Mouse (Mus musculus) frontal cortex, postnatal 10 days (tissue): Measurements from ENCODE around the gene Tbxa2r.

Source experiments
- DNase-seq, 2 experiments: peaks; one replicate each; pipeline ENCODE4 v3.0.0; 2022; ENCODE audit warnings: low spot score in 2 of 2, mixed read lengths in 1 of 2

Gene Tbxa2r

GRCm38 (mm10) chr10:81365672-81366476 lies 37.3 kb downstream of the Tbxa2r start, which contains the start of gene 4930404N11Rik:
Gene 4930404N11Rik (minus strand): TSS chr10:81365816.
- no peak for DNase-seq

GRCm38 (mm10) chr10:81366477-81367206 lies 38.1 kb downstream of the Tbxa2r start:
- no peak for DNase-seq

GRCm38 (mm10) chr10:81367207-81367495 lies 38.6 kb downstream of the Tbxa2r start:
- no peak for DNase-seq

DNA sequence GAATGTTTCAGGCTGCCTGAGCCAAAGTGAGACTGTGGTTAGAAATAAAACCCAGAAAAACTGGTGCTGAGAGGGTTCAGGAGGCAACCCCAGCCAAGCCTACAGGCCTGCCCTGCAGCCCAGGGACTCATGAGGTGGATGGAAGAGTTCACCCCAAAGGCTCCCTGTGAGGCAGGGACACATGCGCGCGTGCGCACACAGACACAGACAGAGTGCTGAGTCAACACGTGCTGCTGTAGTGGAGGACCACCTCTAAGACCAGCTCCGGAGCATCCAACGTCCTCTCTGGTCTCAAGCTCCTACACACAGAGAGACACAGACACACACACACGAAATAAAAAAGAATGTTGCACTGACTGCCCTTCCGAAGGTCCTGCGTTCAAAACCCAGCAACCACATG lies 46.8 kb downstream of the Tbxa2r start:
- DNase-seq = no peak

DNA sequence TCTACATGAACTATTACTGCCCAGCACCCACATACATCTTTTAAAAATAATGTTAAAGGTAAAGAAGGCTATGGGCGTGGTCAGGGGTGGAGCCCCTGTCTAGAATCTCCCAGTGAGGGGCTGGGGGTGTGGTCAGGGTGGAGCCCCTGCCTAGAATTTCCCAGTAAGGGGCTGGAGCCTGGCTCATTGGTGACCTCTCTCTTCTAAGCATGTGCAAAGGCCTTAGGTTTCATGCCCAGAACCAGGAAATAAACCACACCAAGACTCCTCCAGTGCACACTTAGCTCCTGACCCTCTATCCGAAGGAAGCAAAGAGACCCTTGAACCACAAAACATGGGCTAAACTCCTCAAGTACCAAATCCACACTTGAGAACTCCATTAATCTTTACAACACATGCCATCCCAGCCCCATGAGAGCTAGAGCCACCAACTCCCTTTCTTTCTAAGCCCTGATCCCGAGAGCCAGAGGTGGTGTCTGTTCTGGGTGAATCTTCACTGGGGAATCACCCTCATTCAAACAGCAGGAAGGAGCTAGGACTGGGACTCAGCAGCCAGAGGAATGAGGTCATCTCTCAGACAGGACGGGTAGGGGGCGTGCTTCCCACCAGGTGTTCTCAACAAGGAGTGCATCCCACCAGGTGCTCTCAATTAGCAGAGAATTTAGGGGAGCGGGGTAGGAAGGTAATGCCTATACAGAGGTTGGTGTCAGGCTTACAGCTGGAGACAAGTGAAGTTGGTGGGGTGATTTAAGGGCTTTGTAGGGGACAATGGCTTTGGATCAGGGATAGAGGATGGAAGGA lies 48.2 kb downstream of the Tbxa2r start:
- no peak for DNase-seq

DNA sequence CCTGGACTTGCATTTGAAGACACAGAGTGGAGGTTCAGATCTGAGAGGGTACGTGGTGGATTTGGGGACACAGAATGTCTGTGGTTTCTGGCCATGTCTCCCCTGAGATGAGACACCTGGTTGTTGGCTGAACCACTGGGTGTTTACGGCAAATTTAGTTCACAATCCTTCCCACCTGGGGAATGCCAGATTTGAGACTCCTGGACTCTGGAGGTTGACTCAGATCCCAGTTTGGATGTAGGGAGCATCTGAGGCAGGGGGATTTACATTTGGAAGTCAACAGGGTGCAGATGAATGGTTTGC lies 48.8 kb downstream of the Tbxa2r start:
- no peak for DNase-seq

- DNase-seq = no peak
These were observed 49.4 kb downstream of the Tbxa2r start, which contains the start of gene Fzr1 for GRCm38 (mm10) chr10:81377793-81378552. Gene Fzr1 (minus strand): TSS chr10:81378516.

DNA sequence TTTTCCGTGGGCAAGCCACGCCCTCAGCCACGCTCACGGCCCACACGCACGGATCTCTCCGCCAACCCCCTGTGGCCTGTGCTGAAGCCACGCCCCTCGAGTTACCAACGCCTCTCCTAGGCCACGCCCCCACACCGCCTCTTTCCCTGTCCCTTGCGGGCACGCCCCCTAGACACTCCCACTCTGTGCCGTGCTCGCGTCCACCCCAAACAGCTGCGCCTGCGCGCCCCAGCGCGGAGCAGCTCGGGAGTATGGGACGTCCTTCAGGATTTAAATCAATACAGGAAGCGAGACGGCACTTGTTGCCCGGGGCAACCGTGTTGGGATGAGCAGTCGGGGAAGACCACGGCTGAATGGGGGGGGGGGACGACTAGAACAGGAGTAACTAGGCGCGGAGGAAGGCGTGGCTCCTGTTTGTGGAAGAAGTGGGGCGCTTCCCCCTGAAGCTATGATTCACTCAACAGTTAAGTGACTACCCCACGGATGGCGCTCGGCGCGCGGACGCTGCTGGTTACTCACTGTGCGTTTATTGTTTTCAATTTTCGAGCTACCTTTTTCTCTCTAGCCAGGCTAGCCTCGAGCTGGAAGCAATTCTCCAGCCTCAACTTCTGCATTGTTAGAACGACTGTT lies 50.1 kb downstream of the Tbxa2r start:
- DNase-seq = peak; percentile 100

- DNase-seq = no peak
These were observed 50.6 kb downstream of the Tbxa2r start for GRCm38 (mm10) chr10:81379183-81379553.

DNA sequence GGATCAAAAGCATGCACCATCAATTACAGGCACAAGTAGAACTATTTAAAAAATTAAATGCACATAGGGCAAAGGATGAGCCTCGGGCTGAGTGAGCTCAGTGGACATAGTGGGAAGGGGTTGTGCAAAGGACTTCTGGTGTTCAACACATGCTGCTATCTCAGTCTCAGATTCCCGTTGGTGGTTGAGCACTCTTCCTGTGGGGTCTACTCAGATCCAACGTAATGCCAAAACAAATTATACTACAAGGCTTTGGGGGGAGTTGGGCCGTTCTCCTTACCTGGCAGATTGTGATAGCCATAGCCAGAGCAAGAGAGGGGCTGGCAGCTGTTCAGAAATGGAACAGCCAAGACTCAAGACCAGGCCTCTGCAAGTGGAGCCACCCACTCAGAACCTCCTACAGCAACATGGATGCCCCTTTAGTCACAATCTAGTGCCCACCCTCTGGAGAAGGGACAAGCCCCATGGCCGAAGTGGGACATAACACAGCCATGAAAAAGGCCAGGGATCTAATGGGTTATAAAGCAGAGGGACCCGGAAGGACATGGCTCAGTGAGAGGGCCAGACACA lies 51.4 kb downstream of the Tbxa2r start:
- no peak for DNase-seq

- DNase-seq = no peak
These were observed 53.5 kb downstream of the Tbxa2r start for GRCm38 (mm10) chr10:81382039-81382438.

DNA sequence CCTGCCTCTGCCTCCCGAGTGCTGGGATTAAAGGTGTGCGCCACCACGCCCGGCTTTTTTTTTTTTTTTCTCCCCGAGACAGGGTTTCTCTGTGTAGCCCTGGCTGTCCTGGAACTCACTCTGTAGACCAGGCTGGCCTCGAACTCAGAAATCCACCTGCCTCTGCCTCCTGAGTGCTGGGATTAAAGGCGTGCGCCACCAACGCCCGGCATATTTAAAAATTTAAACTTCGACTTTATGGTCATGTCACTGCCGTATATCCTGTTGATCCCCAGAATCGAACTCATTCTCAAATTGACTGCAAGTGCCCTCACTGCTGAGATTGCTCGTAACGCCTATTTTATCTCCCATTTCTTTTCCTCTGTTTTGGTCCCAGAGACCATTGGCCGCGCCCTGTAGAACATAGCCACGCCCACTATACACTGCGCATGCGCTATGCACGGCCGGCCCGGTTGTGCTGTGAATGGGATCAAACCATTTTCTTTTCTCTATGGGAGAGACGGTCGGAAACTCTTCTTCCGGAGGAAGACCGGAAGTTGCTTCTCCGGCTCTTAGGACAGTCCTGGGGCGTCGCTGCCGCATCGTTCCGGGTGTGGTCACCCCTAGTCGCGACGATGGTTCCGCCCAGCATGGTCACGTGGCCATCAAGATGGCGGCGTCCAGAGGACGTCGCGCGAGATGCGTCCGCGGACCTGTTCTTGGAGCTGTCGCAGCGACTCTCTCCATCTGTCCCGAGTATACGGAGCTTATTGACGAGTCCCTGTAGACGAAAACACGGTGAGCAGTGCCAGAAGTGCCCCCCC lies 55.5 kb downstream of the Tbxa2r start, which contains the start of the genes Dohh and Gm48551:
Dohh (plus strand) TSS at position 627 of the 803 bp plus-strand sequence.
Gm48551 (plus strand) TSS at position 665 of the 803 bp plus-strand sequence.
- peak; percentile 97 to 98 for DNase-seq

- no peak for DNase-seq
These were observed 56.1 kb downstream of the Tbxa2r start for GRCm38 (mm10) chr10:81384605-81384982.
